Mouse (Mus musculus) kidney, postnatal 0 days (tissue): Measurements from ENCODE around the gene Nlrc5. TPM values are rescaled to one million over a fixed set of nuclear protein-coding genes. Genes with fewer than 3 reads are reported as not detected.

ENCODE experiments used
- ATAC-seq: fragments of 200-750 bp; cut with Nextera tagmentation; replicated peaks from 2 replicates; pipeline ENCODE4 v1.8.0; 2017; ENCODE audit warnings: low read depth, moderate number of reproducible peaks, moderate TSS enrichment, moderate library complexity; ENCODE audit not compliant: low FRiP score
- DNase-seq: peaks from one replicate; pipeline ENCODE4 v3.0.0-alpha.2; 2016; ENCODE audit warnings: low spot score
- H3K27ac ChIP-seq: fragments of 300-500 bp; sonication (generic); 2 replicates; pipeline ENCODE4 v1.5.1; 2014; ENCODE audit warnings: mild to moderate bottlenecking
- H3K27me3 ChIP-seq: fragments of 300-500 bp; sonication (generic); 2 replicates; pipeline ENCODE4 v1.6.1; 2014; ENCODE audit warnings: low read length, mixed read lengths; ENCODE audit not compliant: insufficient read depth
- H3K36me3 ChIP-seq: fragments of 300-500 bp; sonication (generic); 2 replicates; pipeline ENCODE4 v1.6.1; 2014; ENCODE audit warnings: low read length, mixed read lengths; ENCODE audit not compliant: insufficient read depth
- H3K4me1 ChIP-seq: fragments of 300-500 bp; sonication (generic); replicated peaks from 2 replicates; pipeline ENCODE4 v1.6.1; 2014; ENCODE audit warnings: antibody characterized with exemption, low read length, mixed read lengths; ENCODE audit not compliant: insufficient read depth
- H3K4me2 ChIP-seq: fragments of 300-500 bp; sonication (generic); 2 replicates; pipeline ENCODE4 v1.6.1; 2014; ENCODE audit warnings: mild to moderate bottlenecking, low read length, moderate library complexity, mixed read lengths
- H3K4me3 ChIP-seq: fragments of 300-500 bp; sonication (generic); replicated peaks from 2 replicates; pipeline ENCODE4 v1.5.1; 2014; ENCODE audit warnings: low read depth, low read length
- H3K9ac ChIP-seq: fragments of 300-500 bp; sonication (generic); 2 replicates; pipeline ENCODE4 v1.6.1; 2014; ENCODE audit warnings: low read depth, low read length
- H3K9me3 ChIP-seq: fragments of 300-500 bp; sonication (generic); replicated peaks from 2 replicates; pipeline ENCODE4 v1.6.1; 2016; ENCODE audit warnings: low read length, inconsistent platforms, mixed read lengths
- CTCF ChIP-seq: IDR thresholded peaks from 2 replicates; pipeline ENCODE4 v1.5.1; 2016; ENCODE audit warnings: antibody characterized with exemption, low read depth, mild to moderate bottlenecking, moderate library complexity
- WGBS: fragments of 180-500 bp; shearing (Covaris S2); extraction: QIAGEN DNeasy Blood & Tissue Kit; methylation state at CpG from one replicate; pipeline ENCODE4 v1.1.7; 2014; 5-methylcytosine and 5-hydroxymethylcytosine counted together
- polyA plus RNA-seq: library from polyadenylated mRNA; unstranded; fragments of >200 nt; fragmentation: Nextera tagmentation; extraction: Ambion mirVana; gene quantifications from 2 replicates; pipeline ENCODE4 v1.2.1, GENCODE M21; 2015

The Nlrc5 gene
- polyA plus RNA-seq, 1 experiment from 2014 or later, result 0.28 TPM

- Histone ChIP-seq H3K4me2 (no peak overlapping the region), H3K9ac (no peak overlapping the region), H3K4me1 (no peaks in the 10 kb centered on the region), H3K36me3 (no peaks in the 10 kb centered on the region), H3K27me3 (no peaks in the 10 kb centered on the region), H3K9me3 (no peaks in the 10 kb centered on the region), H3K4me3 (no peak overlapping the region), H3K27ac (no peak overlapping the region)
- ATAC-seq (no peak), DNase-seq (no peak)
- 63% methylated on average over 2 of the region's 2 CpGs for WGBS
- TF ChIP-seq CTCF, result no peak
Observed at GRCm38 (mm10) chr8:94488016-94488415, 53.9 kb downstream of the Nlrc5 start.

GRCm38 (mm10) chr8:94489809-94490483 lies 55.8 kb downstream of the Nlrc5 start:
- DNase-seq, result no peak
- H3K27me3 ChIP-seq, result no peaks in the 10 kb centered on the region
- H3K9me3 ChIP-seq, result no peaks in the 10 kb centered on the region
- no peaks in the 10 kb centered on the region for H3K36me3 ChIP-seq
- peak; percentile 45; the same call in 1 of the 2 replicates for TF ChIP-seq CTCF
- WGBS, result 70% methylated on average over 4 of the region's 4 CpGs
- no peak overlapping the region for H3K9ac ChIP-seq
- H3K4me1 ChIP-seq, result no peaks in the 10 kb centered on the region
- no peak overlapping the region for H3K27ac ChIP-seq
- no peak overlapping the region for H3K4me3 ChIP-seq
- H3K4me2 ChIP-seq, result no peak overlapping the region
- ATAC-seq, result no peak

GRCm38 (mm10) chr8:94492021-94492681 lies 58.0 kb downstream of the Nlrc5 start:
- no peak overlapping the region for H3K27ac ChIP-seq
- peak overlapping the region; percentile 63 for H3K4me2 ChIP-seq
- DNase-seq (peak; percentile 84), ATAC-seq (peak; percentile 74)
- peak; percentile 80 for TF ChIP-seq CTCF
- 5% methylated on average over 15 of the region's 15 CpGs for WGBS
- H3K9me3 ChIP-seq, result no peaks in the 10 kb centered on the region
- no peaks in the 10 kb centered on the region for H3K4me1 ChIP-seq
- no peak overlapping the region for H3K4me3 ChIP-seq
- no peaks in the 10 kb centered on the region for H3K36me3 ChIP-seq
- H3K9ac ChIP-seq, result no peak overlapping the region
- H3K27me3 ChIP-seq, result no peaks in the 10 kb centered on the region

- TF ChIP-seq CTCF, result no peak; the same call in 1 of the 2 replicates
- Histone ChIP-seq H3K27ac (no peak overlapping the region), H3K27me3 (no peaks in the 10 kb centered on the region), H3K4me3 (no peak overlapping the region), H3K4me1 (no peaks in the 10 kb centered on the region), H3K9ac (no peak overlapping the region), H3K4me2 (no peak overlapping the region), H3K36me3 (no peaks in the 10 kb centered on the region), H3K9me3 (no peaks in the 10 kb centered on the region)
- 45% methylated on average over 1 of the region's 1 CpGs for WGBS
- DNase-seq, result no peak
- no peak for ATAC-seq
Observed at GRCm38 (mm10) chr8:94493240-94493639, 59.1 kb downstream of the Nlrc5 start.

GRCm38 (mm10) chr8:94515430-94516208 lies 81.5 kb downstream of the Nlrc5 start:
- no peaks in the 10 kb centered on the region for H3K4me1 ChIP-seq
- WGBS, result 60% methylated on average over 5 of the region's 5 CpGs

GRCm38 (mm10) chr8:94516209-94516593 lies 82.0 kb downstream of the Nlrc5 start:
- 17% methylated on average over 1 of the region's 1 CpGs for WGBS
- H3K27ac ChIP-seq, result no peak overlapping the region
- no peaks in the 10 kb centered on the region for H3K4me1 ChIP-seq
- H3K36me3 ChIP-seq, result no peaks in the 10 kb centered on the region
- H3K9me3 ChIP-seq, result no peaks in the 10 kb centered on the region
- ATAC-seq (no peak), DNase-seq (no peak)
- no peak overlapping the region for H3K9ac ChIP-seq
- TF ChIP-seq CTCF, result no peak
- no peak overlapping the region for H3K4me2 ChIP-seq
- no peak overlapping the region for H3K4me3 ChIP-seq
- no peaks in the 10 kb centered on the region for H3K27me3 ChIP-seq

More at GRCm38 (mm10) chr8:94515430-94516208, 81.5 kb downstream of the Nlrc5 start:
- Histone ChIP-seq H3K9me3 (no peaks in the 10 kb centered on the region), H3K36me3 (no peaks in the 10 kb centered on the region), H3K9ac (no peak overlapping the region), H3K4me2 (no peak overlapping the region), H3K27ac (no peak overlapping the region), H3K4me3 (no peak overlapping the region), H3K27me3 (no peaks in the 10 kb centered on the region)
- no peak for DNase-seq
- ATAC-seq, result no peak
- no peak for TF ChIP-seq CTCF
